Mouse (Mus musculus) testis, adult 2 months (tissue): ENCODE measurements around the gene Fgfr1op.
"Not testable (repeated sequence)": the region's sequence is repeated elsewhere in the genome, so short reads cannot be mapped to it uniquely, and the experiment has no call there.

Experiments
- CTCF ChIP-seq: fragments of 200-500 bp; IDR thresholded peaks from 2 replicates; pipeline ENCODE4 v1.5.1; 2012; ENCODE audit warnings: low read depth, mild to moderate bottlenecking, inconsistent platforms, low read length, moderate library complexity; ENCODE audit not compliant: control insufficient read depth, insufficient read depth, insufficient replicate concordance
- POLR2A ChIP-seq: fragments of 200-500 bp; IDR thresholded peaks from 2 replicates; pipeline ENCODE4 v1.6.1; 2012; ENCODE audit warnings: low read depth, mild to moderate bottlenecking, inconsistent platforms, low read length, moderate library complexity; ENCODE audit not compliant: control insufficient read depth

DNA sequence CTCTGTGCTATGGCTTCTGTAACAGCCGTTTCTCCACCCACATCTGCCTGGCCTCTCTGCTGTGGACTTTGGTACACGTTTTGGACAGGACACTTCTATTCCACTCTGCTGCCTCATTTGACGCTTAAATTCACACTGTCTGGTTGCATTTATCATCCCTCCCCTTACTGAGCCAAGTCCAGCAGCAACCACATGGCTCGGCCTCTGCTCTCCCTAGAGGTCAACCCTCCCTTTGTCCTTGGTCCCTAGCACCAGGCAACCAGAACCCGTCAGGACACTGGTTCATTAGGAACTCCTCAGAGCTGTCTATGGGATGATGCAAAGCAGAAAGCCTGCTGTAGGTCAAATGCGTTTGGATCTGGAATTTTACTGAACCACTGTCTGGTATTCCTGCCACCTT lies 34.5 kb upstream of the Fgfr1op start:
- TF ChIP-seq POLR2A, CTCF: not testable (repeated sequence)
